Comparison of ENCODE assay signal across 32 mouse cellular contexts in the genomic region with DNA sequence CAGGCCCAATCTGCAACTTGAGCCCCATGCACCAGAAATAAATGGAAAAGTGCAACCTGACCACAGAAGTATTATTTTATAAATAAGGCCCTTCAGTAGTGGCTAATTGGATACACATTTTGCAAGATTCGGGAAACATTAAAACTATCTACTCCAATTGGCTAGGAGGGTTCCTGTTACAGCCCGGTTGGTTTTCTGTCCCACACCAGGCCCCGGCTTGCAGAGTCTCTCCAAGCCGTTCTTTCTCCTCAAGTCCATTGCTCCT.
DNase-seq lines count a peak whose midpoint lies in the region; ATAC-seq and TF ChIP-seq lines count a peak whose summit lies in the region.
"Had no signal": no experiment of that assay in that cellular context is flagged by ENCODE, and none has a peak within 500 bp of the region (broad histone marks: within the 10 kb centered on the region; RNA-seq: fewer than 3 reads in every experiment).

No protein-coding gene starts in this region.

- no peak for DNase-seq in limb, embryonic 14.5 days (ENCODE audit: low spot score)
- DNase-seq: adrenal gland, postnatal 36 days; B cell, adult 2 months; cerebellum, adult 18-20 months; cerebellum, postnatal 10 days; gastrocnemius, adult 2 months; heart, adult 2 months; heart, postnatal 14 days; kidney, adult 8-10 months; kidney, postnatal 10 days; layer of hippocampus, adult 9-11 months; liver; lung, embryonic 14.5 days; lung, postnatal 14 days; right cerebral cortex, adult 18-20 months; right cerebral cortex, postnatal 4 days; thymus, adult 18-20 months; thymus, postnatal 25 days had no signal

- H3K4me3 ChIP-seq in intestine, embryonic 16.5 days (ENCODE audit: low read length), result no peak overlapping the region
- no peak overlapping the region for H3K4me3 ChIP-seq in intestine, postnatal 0 days (ENCODE audit: low read depth, low read length)
- no peak overlapping the region for H3K4me3 ChIP-seq in embryonic facial prominence, embryonic 12.5 days
- no peak overlapping the region for H3K4me3 ChIP-seq in embryonic facial prominence, embryonic 15.5 days (replicated peaks)
- no peak overlapping the region for H3K4me3 ChIP-seq in limb, embryonic 14.5 days (replicated peaks; ENCODE audit: low read length)
- H3K4me3 ChIP-seq in forebrain, embryonic 15.5 days, result no peak overlapping the region
- H3K4me3 ChIP-seq: erythroblast, embryonic 14.5 days; forebrain, embryonic 12.5 days; gastrocnemius, adult 2 months; heart, adult 2 months; hindbrain, embryonic 13.5 days; myocyte; neural tube, embryonic 12.5 days had no signal

- TF ChIP-seq CTCF in intestine, postnatal 0 days (IDR thresholded peaks at IDR 0.05; ENCODE audit: low read depth), result no peak

- ATAC-seq in intestine, embryonic 16.5 days, result no peak
- ATAC-seq in intestine, postnatal 0 days, result no peak
- no peak for ATAC-seq in embryonic facial prominence, embryonic 12.5 days (ENCODE audit: insufficient number of reproducible peaks, insufficient read depth, low FRiP score, low TSS enrichment)
- ATAC-seq in embryonic facial prominence, embryonic 15.5 days (ENCODE audit: insufficient number of reproducible peaks, low FRiP score, low TSS enrichment, low read depth), result 0 out of 2 replicates have a peak, but pooled peaks have one; percentile 6
- peak; percentile 11; the same call in 1 of the 2 replicates for ATAC-seq in limb, embryonic 14.5 days (ENCODE audit: low FRiP score, low read depth)
- no peak for ATAC-seq in megakaryocyte progenitor cell, adult 5-6 weeks (replicated peaks; ENCODE audit: poor library complexity)
- ATAC-seq in forebrain, embryonic 15.5 days (replicated peaks), result no peak

- H3K4me1 ChIP-seq in intestine, embryonic 16.5 days (ENCODE audit: control insufficient read depth, insufficient read depth, low read length), result peaks cover 19% of the 10 kb centered on the region
- H3K4me1 ChIP-seq in intestine, postnatal 0 days (replicated peaks; ENCODE audit: control insufficient read depth, insufficient read depth, low read length), result peaks cover 4% of the 10 kb centered on the region; the same call in 1 of the 2 replicates
- H3K4me1 ChIP-seq in embryonic facial prominence, embryonic 12.5 days, result peaks cover 55% of the 10 kb centered on the region
- H3K4me1 ChIP-seq in embryonic facial prominence, embryonic 15.5 days, result peaks cover 52% of the 10 kb centered on the region
- H3K4me1 ChIP-seq in limb, embryonic 14.5 days (ENCODE audit: control insufficient read depth, insufficient read depth, low read length), result peaks cover 37% of the 10 kb centered on the region
- H3K4me1 ChIP-seq in forebrain, embryonic 15.5 days, result no peaks in the 10 kb centered on the region

- H3K9me3 ChIP-seq in intestine, embryonic 16.5 days (ENCODE audit: control insufficient read depth, low read length), result no peaks in the 10 kb centered on the region
- H3K9me3 ChIP-seq in intestine, postnatal 0 days (ENCODE audit: control insufficient read depth), result no peaks in the 10 kb centered on the region
- no peaks in the 10 kb centered on the region for H3K9me3 ChIP-seq in embryonic facial prominence, embryonic 12.5 days
- H3K9me3 ChIP-seq in embryonic facial prominence, embryonic 15.5 days (replicated peaks), result no peaks in the 10 kb centered on the region
- no peaks in the 10 kb centered on the region for H3K9me3 ChIP-seq in limb, embryonic 14.5 days (ENCODE audit: control insufficient read depth, low read length)
- no peaks in the 10 kb centered on the region for H3K9me3 ChIP-seq in forebrain, embryonic 15.5 days
- H3K9me3 ChIP-seq: forebrain, embryonic 12.5 days; hindbrain, embryonic 13.5 days; neural tube, embryonic 12.5 days had no signal

- H3K9ac ChIP-seq in intestine, embryonic 16.5 days (ENCODE audit: low read depth, low read length), result peak overlapping the region; percentile 2; the same call in 1 of the 2 replicates
- H3K9ac ChIP-seq in intestine, postnatal 0 days (ENCODE audit: low read depth, low read length), result no peak overlapping the region
- no peak overlapping the region for H3K9ac ChIP-seq in embryonic facial prominence, embryonic 12.5 days
- H3K9ac ChIP-seq in embryonic facial prominence, embryonic 15.5 days, result no peak overlapping the region
- peak overlapping the region; percentile 36; the same call in 1 of the 2 replicates for H3K9ac ChIP-seq in limb, embryonic 14.5 days (ENCODE audit: low read depth, low read length, severe bottlenecking)
- H3K9ac ChIP-seq in forebrain, embryonic 15.5 days (replicated peaks), result no peak overlapping the region
- H3K9ac ChIP-seq: forebrain, embryonic 12.5 days; liver, embryonic 14.5 days; lung, embryonic 14.5 days; neural tube, embryonic 12.5 days had no signal

- H3K4me2 ChIP-seq in intestine, embryonic 16.5 days (ENCODE audit: low read depth, low read length), result no peak overlapping the region
- no peak overlapping the region for H3K4me2 ChIP-seq in intestine, postnatal 0 days (replicated peaks; ENCODE audit: low read depth)
- H3K4me2 ChIP-seq in embryonic facial prominence, embryonic 12.5 days (replicated peaks), result no peak overlapping the region; the same call in 1 of the 2 replicates
- no peak overlapping the region for H3K4me2 ChIP-seq in embryonic facial prominence, embryonic 15.5 days (replicated peaks)
- peak overlapping the region; percentile 17; the same call in 1 of the 2 replicates for H3K4me2 ChIP-seq in limb, embryonic 14.5 days (replicated peaks; ENCODE audit: low read depth, low read length, severe bottlenecking)
- no peak overlapping the region for H3K4me2 ChIP-seq in forebrain, embryonic 15.5 days (replicated peaks)
- H3K4me2 ChIP-seq: forebrain, embryonic 12.5 days; hindbrain, embryonic 13.5 days; lung, embryonic 14.5 days; midbrain, embryonic 11.5 days; neural tube, embryonic 12.5 days had no signal

- H3K27me3 ChIP-seq in intestine, embryonic 16.5 days (replicated peaks; ENCODE audit: control insufficient read depth, insufficient read depth, low read length), result no peaks in the 10 kb centered on the region
- H3K27me3 ChIP-seq in intestine, postnatal 0 days (replicated peaks; ENCODE audit: control insufficient read depth, insufficient read depth, low read length), result no peaks in the 10 kb centered on the region
- H3K27me3 ChIP-seq in embryonic facial prominence, embryonic 12.5 days, result no peaks in the 10 kb centered on the region
- H3K27me3 ChIP-seq in embryonic facial prominence, embryonic 15.5 days, result peaks cover 3% of the 10 kb centered on the region; the same call in 1 of the 2 replicates
- H3K27me3 ChIP-seq in limb, embryonic 14.5 days (ENCODE audit: control insufficient read depth, insufficient read depth, low read length), result no peaks in the 10 kb centered on the region
- H3K27me3 ChIP-seq in forebrain, embryonic 15.5 days, result no peaks in the 10 kb centered on the region
- H3K27me3 ChIP-seq: forebrain, embryonic 12.5 days had no signal

- no peak overlapping the region for H3K27ac ChIP-seq in intestine, embryonic 16.5 days (ENCODE audit: low read length)
- H3K27ac ChIP-seq in intestine, postnatal 0 days (ENCODE audit: low read depth, low read length), result no peak overlapping the region
- peak overlapping the region; percentile 92 for H3K27ac ChIP-seq in embryonic facial prominence, embryonic 12.5 days
- peak overlapping the region; percentile 83 for H3K27ac ChIP-seq in embryonic facial prominence, embryonic 15.5 days (replicated peaks)
- H3K27ac ChIP-seq in limb, embryonic 14.5 days (replicated peaks; ENCODE audit: low read depth, low read length), result peak overlapping the region; percentile 74
- no peak overlapping the region for H3K27ac ChIP-seq in forebrain, embryonic 15.5 days (replicated peaks)
- H3K27ac ChIP-seq: gastrocnemius, adult 2 months; heart, adult 2 months; hindbrain, embryonic 13.5 days; liver, embryonic 14.5 days; neural tube, embryonic 12.5 days; stomach, postnatal 0 days had no signal

- H3K36me3 ChIP-seq in intestine, embryonic 16.5 days (ENCODE audit: control insufficient read depth, insufficient read depth, low read length), result no peaks in the 10 kb centered on the region
- no peaks in the 10 kb centered on the region for H3K36me3 ChIP-seq in intestine, postnatal 0 days (ENCODE audit: control insufficient read depth, insufficient read depth)
- H3K36me3 ChIP-seq in embryonic facial prominence, embryonic 12.5 days, result no peaks in the 10 kb centered on the region
- H3K36me3 ChIP-seq in embryonic facial prominence, embryonic 15.5 days, result no peaks in the 10 kb centered on the region
- no peaks in the 10 kb centered on the region for H3K36me3 ChIP-seq in limb, embryonic 14.5 days (ENCODE audit: control insufficient read depth, insufficient read depth, low read length)
- H3K36me3 ChIP-seq in forebrain, embryonic 15.5 days, result no peaks in the 10 kb centered on the region
- H3K36me3 ChIP-seq: forebrain, embryonic 12.5 days; hindbrain, embryonic 13.5 days; neural tube, embryonic 12.5 days had no signal

- TF ChIP-seq POLR2A in limb, embryonic 14.5 days (IDR thresholded peaks at IDR 0.05; ENCODE audit: borderline replicate concordance, extremely low read depth, insufficient read depth, insufficient read length), result no peak

- 58% methylated on average over 4 of the region's 4 CpGs for WGBS in intestine, embryonic 16.5 days
- WGBS in intestine, postnatal 0 days, result 64% methylated on average over 4 of the region's 4 CpGs
- 22% methylated on average over 4 of the region's 4 CpGs for WGBS in embryonic facial prominence, embryonic 12.5 days
- WGBS in embryonic facial prominence, embryonic 15.5 days, result 32% methylated on average over 4 of the region's 4 CpGs
- 21% methylated on average over 4 of the region's 4 CpGs for WGBS in limb, embryonic 14.5 days
- WGBS in forebrain, embryonic 15.5 days, result 83% methylated on average over 4 of the region's 4 CpGs

Comparison
In these comparisons a context has a peak if more than half of its experiments do, and no peak if none do; other contexts are left out.
1. ATAC-seq: peak in embryonic facial prominence, embryonic 15.5 days (single experiment) and limb, embryonic 14.5 days (single experiment); none in intestine, embryonic 16.5 days (single experiment), intestine, postnatal 0 days (single experiment), embryonic facial prominence, embryonic 12.5 days (single experiment), megakaryocyte progenitor cell, adult 5-6 weeks (single experiment) and forebrain, embryonic 15.5 days (single experiment).
2. H3K9ac ChIP-seq: peak in intestine, embryonic 16.5 days (single experiment) and limb, embryonic 14.5 days (single experiment); none in intestine, postnatal 0 days (single experiment), embryonic facial prominence, embryonic 12.5 days (single experiment), embryonic facial prominence, embryonic 15.5 days (single experiment) and forebrain, embryonic 15.5 days (single experiment).
3. H3K27ac ChIP-seq: peak in embryonic facial prominence, embryonic 12.5 days (single experiment), embryonic facial prominence, embryonic 15.5 days (single experiment) and limb, embryonic 14.5 days (single experiment); none in intestine, embryonic 16.5 days (single experiment), intestine, postnatal 0 days (single experiment) and forebrain, embryonic 15.5 days (single experiment).